Mouse (Mus musculus) forebrain, embryonic 16.5 days (tissue): ENCODE measurements around the gene Ssmem1. TPM values are rescaled to one million over a fixed set of nuclear protein-coding genes. Genes with fewer than 3 reads are reported as not detected.

Experiments used
- ATAC-seq: fragments of 200-750 bp; cut with Nextera tagmentation; 2 replicates; pipeline ENCODE4 v1.8.0; 2017; ENCODE audit warnings: mild to moderate bottlenecking, moderate library complexity
- H3K27ac ChIP-seq: fragments of 300-500 bp; sonication (generic); 2 replicates; pipeline ENCODE4 v1.5.1; 2014; ENCODE audit warnings: low read length, control low read depth
- H3K27me3 ChIP-seq: fragments of 300-500 bp; sonication (generic); replicated peaks from 2 replicates; pipeline ENCODE4 v1.6.1; 2014; ENCODE audit warnings: low read length; ENCODE audit not compliant: control insufficient read depth, insufficient read depth
- H3K36me3 ChIP-seq: fragments of 300-500 bp; sonication (generic); 2 replicates; pipeline ENCODE4 v1.6.1; 2014; ENCODE audit not compliant: control insufficient read depth, insufficient read depth
- H3K4me1 ChIP-seq: fragments of 300-500 bp; sonication (generic); replicated peaks from 2 replicates; pipeline ENCODE4 v1.6.1; 2014; ENCODE audit warnings: low read length; ENCODE audit not compliant: control insufficient read depth, insufficient read depth
- H3K4me2 ChIP-seq: fragments of 300-500 bp; sonication (generic); 2 replicates; pipeline ENCODE4 v1.6.1; 2014; ENCODE audit warnings: mild to moderate bottlenecking, low read length, control low read depth
- H3K4me3 ChIP-seq: fragments of 300-500 bp; sonication (generic); replicated peaks from 2 replicates; pipeline ENCODE4 v1.5.1; 2014; ENCODE audit warnings: mild to moderate bottlenecking, low read length, control low read depth
- H3K9ac ChIP-seq: fragments of 300-500 bp; sonication (generic); replicated peaks from 2 replicates; pipeline ENCODE4 v1.6.1; 2014; ENCODE audit warnings: low read depth, low read length, control low read depth
- H3K9me3 ChIP-seq: fragments of 300-500 bp; sonication (generic); 2 replicates; pipeline ENCODE4 v1.6.1; 2016; ENCODE audit warnings: low read length; ENCODE audit not compliant: control insufficient read depth
- WGBS: fragments of 180-500 bp; shearing (Covaris S2); extraction: QIAGEN DNeasy Blood & Tissue Kit; methylation state at CpG from one replicate; pipeline ENCODE4 v1.1.7; 2014; 5-methylcytosine and 5-hydroxymethylcytosine counted together
- polyA plus RNA-seq: library from polyadenylated mRNA; unstranded; fragments of >200 nt; fragmentation: Nextera tagmentation; extraction: Ambion mirVana; gene quantifications from 2 replicates; pipeline ENCODE4 v1.2.1, GENCODE M21; 2015

The Ssmem1 gene
- polyA plus RNA-seq, 1 experiment from 2014 or later: not detected

GRCm38 (mm10) chr6:30550496-30551192 is 41.0 kb downstream of the Ssmem1 start:
- H3K36me3 ChIP-seq: no peaks in the 10 kb centered on the region
- WGBS: 57% methylated on average over 7 of the region's 7 CpGs
- H3K9ac ChIP-seq: no peak overlapping the region
- no peak for ATAC-seq
- no peaks in the 10 kb centered on the region for H3K27me3 ChIP-seq
- peaks cover 57% of the 10 kb centered on the region for H3K4me1 ChIP-seq
- H3K27ac ChIP-seq: peak overlapping the region; percentile 41
- H3K4me3 ChIP-seq: no peak overlapping the region
- no peaks in the 10 kb centered on the region; the same call in 1 of the 2 replicates for H3K9me3 ChIP-seq
- H3K4me2 ChIP-seq: no peak overlapping the region

DNA sequence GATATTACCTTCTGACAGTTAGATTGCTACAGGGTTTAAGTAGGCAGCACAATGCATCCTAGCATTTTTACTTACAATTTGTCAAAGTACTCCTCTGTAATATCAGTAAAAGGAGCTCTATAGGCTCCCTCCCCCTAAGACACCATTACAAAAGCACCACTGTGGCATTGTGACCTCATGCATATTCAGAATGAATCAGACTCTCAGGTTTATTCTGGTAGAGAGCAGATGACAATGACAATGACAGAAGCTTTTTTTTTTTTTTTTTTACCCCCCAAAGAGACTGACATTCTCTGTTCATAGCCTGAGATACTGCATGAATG is 41.5 kb downstream of the Ssmem1 start:
- Histone ChIP-seq H3K27ac (peak overlapping the region; percentile 91; the same call in 1 of the 2 replicates), H3K9ac (no peak overlapping the region), H3K4me3 (no peak overlapping the region), H3K27me3 (no peaks in the 10 kb centered on the region), H3K36me3 (no peaks in the 10 kb centered on the region), H3K9me3 (no peaks in the 10 kb centered on the region; the same call in 1 of the 2 replicates), H3K4me1 (peaks cover 54% of the 10 kb centered on the region), H3K4me2 (no peak overlapping the region)
- ATAC-seq: peak; percentile 34

- 9% methylated on average over 23 of the region's 23 CpGs for WGBS
- peak; percentile 78 for ATAC-seq
Observed at GRCm38 (mm10) chr6:30551644-30552580, 42.3 kb downstream of the Ssmem1 start.

DNA sequence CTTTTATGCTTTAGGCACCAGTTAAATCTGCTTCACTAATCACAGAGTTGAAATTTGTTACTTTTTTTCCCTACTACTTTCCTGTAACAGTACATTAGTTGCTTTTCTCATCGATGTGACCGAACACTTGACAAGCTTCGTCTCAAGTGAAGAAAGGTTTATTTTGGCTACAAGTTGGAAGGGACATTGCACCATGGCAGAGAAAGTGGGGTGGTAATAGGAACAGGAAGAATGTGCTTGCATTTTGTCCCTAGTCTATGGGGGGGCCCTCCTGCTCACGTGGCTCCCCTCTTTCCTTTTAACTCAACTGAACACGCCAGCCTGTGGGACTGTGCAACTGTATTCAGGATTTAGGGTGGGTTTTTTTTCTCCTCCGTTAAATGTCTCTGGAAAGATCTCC is 43.0 kb downstream of the Ssmem1 start:
- WGBS: 42% methylated on average over 6 of the region's 6 CpGs
- H3K9ac ChIP-seq: no peak overlapping the region
- no peak for ATAC-seq
- H3K36me3 ChIP-seq: no peaks in the 10 kb centered on the region
- H3K4me1 ChIP-seq: peaks cover 43% of the 10 kb centered on the region
- H3K4me2 ChIP-seq: no peak overlapping the region
- H3K9me3 ChIP-seq: no peaks in the 10 kb centered on the region; the same call in 1 of the 2 replicates
- H3K4me3 ChIP-seq: no peak overlapping the region
- peak overlapping the region; percentile 56 for H3K27ac ChIP-seq
- H3K27me3 ChIP-seq: no peaks in the 10 kb centered on the region

More at GRCm38 (mm10) chr6:30551644-30552580, 42.3 kb downstream of the Ssmem1 start:
- H3K4me1 ChIP-seq: peaks cover 47% of the 10 kb centered on the region
- H3K4me3 ChIP-seq: peak overlapping the region; percentile 33
- H3K4me2 ChIP-seq: peak overlapping the region; percentile 65
- no peaks in the 10 kb centered on the region; the same call in 1 of the 2 replicates for H3K9me3 ChIP-seq
- peak overlapping the region; percentile 91 for H3K27ac ChIP-seq
- peak overlapping the region; percentile 57 for H3K9ac ChIP-seq
- H3K27me3 ChIP-seq: no peaks in the 10 kb centered on the region
- H3K36me3 ChIP-seq: no peaks in the 10 kb centered on the region

- H3K4me2 ChIP-seq: no peak overlapping the region
- no peak overlapping the region for H3K4me3 ChIP-seq
- no peak for ATAC-seq
- H3K27ac ChIP-seq: no peak overlapping the region
- WGBS: 71% methylated on average over 7 of the region's 7 CpGs
- H3K9me3 ChIP-seq: no peaks in the 10 kb centered on the region; the same call in 1 of the 2 replicates
- H3K4me1 ChIP-seq: peaks cover 34% of the 10 kb centered on the region
- no peaks in the 10 kb centered on the region for H3K36me3 ChIP-seq
- H3K9ac ChIP-seq: no peak overlapping the region
- no peaks in the 10 kb centered on the region for H3K27me3 ChIP-seq
Observed at GRCm38 (mm10) chr6:30553381-30554010, 43.8 kb downstream of the Ssmem1 start.

DNA sequence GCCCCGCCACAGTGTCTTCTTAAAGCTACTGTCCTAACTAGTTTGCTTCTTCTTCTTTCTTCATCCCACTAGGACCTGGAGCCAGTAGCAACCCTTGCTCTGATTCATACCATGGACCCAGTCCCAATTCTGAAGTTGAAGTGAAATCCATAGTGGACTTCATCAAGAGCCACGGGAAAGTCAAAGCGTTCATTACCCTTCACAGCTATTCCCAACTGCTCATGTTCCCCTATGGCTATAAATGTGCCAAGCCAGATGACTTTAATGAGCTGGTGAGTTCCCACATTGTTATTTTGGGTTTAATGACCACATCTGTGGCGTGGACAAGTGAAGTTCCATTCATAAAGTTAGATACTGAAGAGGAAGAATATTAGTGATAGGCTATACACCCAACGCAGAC is 44.4 kb downstream of the Ssmem1 start:
- ATAC-seq: no peak
- H3K4me1 ChIP-seq: peaks cover 30% of the 10 kb centered on the region
- WGBS: 89% methylated on average over 5 of the region's 5 CpGs
- no peaks in the 10 kb centered on the region; the same call in 1 of the 2 replicates for H3K9me3 ChIP-seq
- no peaks in the 10 kb centered on the region for H3K36me3 ChIP-seq
- no peak overlapping the region for H3K9ac ChIP-seq
- H3K4me3 ChIP-seq: no peak overlapping the region
- no peak overlapping the region for H3K4me2 ChIP-seq
- no peak overlapping the region for H3K27ac ChIP-seq
- H3K27me3 ChIP-seq: no peaks in the 10 kb centered on the region

DNA sequence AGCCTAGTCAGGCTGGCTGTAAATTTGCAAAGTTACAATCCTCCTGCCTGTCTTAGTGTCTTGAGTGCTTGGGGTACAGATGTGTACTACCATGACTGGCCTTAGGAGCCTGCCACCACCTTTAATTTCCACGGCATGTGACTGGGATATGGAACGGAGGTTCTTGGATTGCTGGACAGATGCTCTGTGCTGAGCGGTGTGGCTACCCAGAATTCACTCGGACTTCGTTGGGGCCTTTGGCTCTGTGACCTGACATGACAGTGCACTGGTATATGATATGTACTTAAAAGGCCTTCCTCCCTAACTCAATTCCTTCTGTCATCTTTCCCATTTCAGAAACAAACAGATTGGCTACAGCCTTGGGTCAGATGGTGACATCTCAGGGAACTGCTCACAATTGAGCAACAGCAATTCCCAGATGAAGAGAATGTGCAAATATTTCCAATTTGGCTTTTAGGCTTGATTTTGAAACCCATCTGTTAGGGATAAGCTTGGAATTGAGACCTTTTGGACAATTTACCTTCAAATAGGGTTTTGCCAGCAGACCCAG is 45.0 kb downstream of the Ssmem1 start:
- Histone ChIP-seq H3K4me2 (no peak overlapping the region), H3K27me3 (no peaks in the 10 kb centered on the region), H3K9ac (no peak overlapping the region), H3K4me3 (no peak overlapping the region), H3K9me3 (no peaks in the 10 kb centered on the region; the same call in 1 of the 2 replicates), H3K27ac (no peak overlapping the region), H3K36me3 (no peaks in the 10 kb centered on the region), H3K4me1 (peaks cover 24% of the 10 kb centered on the region)
- no peak for ATAC-seq
- 91% methylated on average over 5 of the region's 5 CpGs for WGBS

- WGBS: 29% methylated on average over 4 of the region's 9 CpGs
- ATAC-seq: no peak
Observed at GRCm38 (mm10) chr6:30556080-30556479, 46.4 kb downstream of the Ssmem1 start.

DNA sequence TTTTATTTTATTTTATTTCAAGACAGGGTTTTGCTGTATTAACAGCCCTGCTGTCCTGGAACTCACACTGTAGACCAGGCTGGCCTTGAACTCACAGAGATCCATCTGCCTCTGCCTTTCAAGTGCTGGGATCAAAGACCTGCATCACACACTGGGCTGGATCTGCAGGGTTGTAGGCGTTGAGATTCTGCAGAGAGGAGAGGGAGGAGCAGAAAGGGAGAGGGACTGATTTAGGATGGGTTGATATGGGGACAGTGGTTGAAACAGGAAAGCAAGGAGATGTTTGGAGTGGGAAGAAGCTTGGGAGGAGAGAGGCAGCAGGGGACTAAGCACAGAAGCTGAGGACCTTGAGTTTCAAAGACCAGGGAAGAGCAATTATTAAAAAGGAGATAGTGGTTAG is 50.1 kb downstream of the Ssmem1 start:
- no peak overlapping the region for H3K4me3 ChIP-seq
- WGBS: 50% methylated on average over 1 of the region's 1 CpGs
- no peaks in the 10 kb centered on the region for H3K27me3 ChIP-seq
- H3K4me2 ChIP-seq: no peak overlapping the region
- H3K27ac ChIP-seq: no peak overlapping the region
- H3K9ac ChIP-seq: no peak overlapping the region
- ATAC-seq: no peak
- H3K4me1 ChIP-seq: no peaks in the 10 kb centered on the region
- H3K36me3 ChIP-seq: no peaks in the 10 kb centered on the region
- no peaks in the 10 kb centered on the region for H3K9me3 ChIP-seq

More at GRCm38 (mm10) chr6:30556080-30556479, 46.4 kb downstream of the Ssmem1 start:
- Histone ChIP-seq H3K4me3 (no peak overlapping the region), H3K27ac (no peak overlapping the region), H3K4me1 (peaks cover 18% of the 10 kb centered on the region), H3K4me2 (no peak overlapping the region), H3K9ac (no peak overlapping the region), H3K27me3 (no peaks in the 10 kb centered on the region), H3K9me3 (no peaks in the 10 kb centered on the region), H3K36me3 (no peaks in the 10 kb centered on the region)
